Mouse (Mus musculus) skeletal muscle tissue, adult 2 months (tissue): ENCODE measurements around the gene Bsn.
"Not testable (repeated sequence)": the region's sequence is repeated elsewhere in the genome, so short reads cannot be mapped to it uniquely, and the experiment has no call there.

Source experiments
- DNase-seq: peaks from one replicate; pipeline ENCODE4 v3.0.0-alpha.2; 2012; ENCODE audit warnings: low read depth, low spot score

Gene Bsn

GRCm38 (mm10) chr9:108198621-108199020 is 8.4 kb upstream of the Bsn start:
- peak; percentile 75 for DNase-seq

GRCm38 (mm10) chr9:108196920-108197677 is 6.9 kb upstream of the Bsn start:
- no peak for DNase-seq

- not testable (repeated sequence) for DNase-seq
Observed at GRCm38 (mm10) chr9:108196222-108196621, 6.0 kb upstream of the Bsn start.

GRCm38 (mm10) chr9:108189488-108189786 is 747 bp downstream of the Bsn start:
- no peak for DNase-seq

- DNase-seq = no peak
Observed at GRCm38 (mm10) chr9:108189023-108189422, 1.2 kb downstream of the Bsn start.

- DNase-seq = no peak
Observed at GRCm38 (mm10) chr9:108188511-108188910, 1.7 kb downstream of the Bsn start.

GRCm38 (mm10) chr9:108187616-108188015 is 2.6 kb downstream of the Bsn start:
- no peak for DNase-seq

GRCm38 (mm10) chr9:108185786-108186185 is 4.4 kb downstream of the Bsn start:
- DNase-seq = no peak

- no peak for DNase-seq
Observed at GRCm38 (mm10) chr9:108183531-108183994, 6.6 kb downstream of the Bsn start.

- DNase-seq = no peak
Observed at GRCm38 (mm10) chr9:108182806-108183506, 7.2 kb downstream of the Bsn start.

GRCm38 (mm10) chr9:108178391-108178790 is 11.8 kb downstream of the Bsn start:
- no peak for DNase-seq

- no peak for DNase-seq
Observed at GRCm38 (mm10) chr9:108175116-108175838, 14.9 kb downstream of the Bsn start.

- peak; percentile 13 for DNase-seq
Observed at GRCm38 (mm10) chr9:108172777-108173350, 17.3 kb downstream of the Bsn start.

- no peak for DNase-seq
Observed at GRCm38 (mm10) chr9:108169751-108170150, 20.4 kb downstream of the Bsn start.

GRCm38 (mm10) chr9:108165143-108165542 is 25.0 kb downstream of the Bsn start:
- no peak for DNase-seq

GRCm38 (mm10) chr9:108163646-108164284 is 26.4 kb downstream of the Bsn start:
- DNase-seq = no peak

- DNase-seq = no peak
Observed at GRCm38 (mm10) chr9:108157891-108158290, 32.3 kb downstream of the Bsn start.

GRCm38 (mm10) chr9:108157451-108157850 is 32.7 kb downstream of the Bsn start:
- DNase-seq = no peak

- no peak for DNase-seq
Observed at GRCm38 (mm10) chr9:108156786-108157185, 33.4 kb downstream of the Bsn start.

GRCm38 (mm10) chr9:108154814-108155213 is 35.4 kb downstream of the Bsn start:
- DNase-seq = no peak
